Mouse (Mus musculus) liver, postnatal 0 days (tissue): ENCODE data around the gene Bid. TPM values are rescaled to one million over a fixed set of nuclear protein-coding genes. Genes with fewer than 3 reads are reported as not detected.
A peak's percentile ranks its signal among the peaks of the same experiment; 100 is the strongest.
"Not testable (repeated sequence)": the region's sequence is repeated elsewhere in the genome, so short reads cannot be mapped to it uniquely, and the experiment has no call there.

Experiments used
- ATAC-seq: fragments of 200-750 bp; cut with Nextera tagmentation; 2 replicates; pipeline ENCODE4 v1.8.0; 2017; ENCODE audit warnings: mild to moderate bottlenecking, moderate library complexity
- DNase-seq: peaks from one replicate; pipeline ENCODE4 v3.0.0-alpha.2; 2016
- H3K27ac ChIP-seq: fragments of 300-500 bp; sonication (generic); 2 replicates; pipeline ENCODE4 v1.5.1; 2014; ENCODE audit warnings: antibody characterized with exemption, moderate library complexity, mild to moderate bottlenecking, low read depth
- H3K27me3 ChIP-seq: fragments of 300-500 bp; sonication (generic); 2 replicates; pipeline ENCODE4 v1.6.1; 2014; ENCODE audit warnings: low read length, control low read depth, mixed read lengths; ENCODE audit not compliant: insufficient read depth
- H3K36me3 ChIP-seq: fragments of 300-500 bp; sonication (generic); replicated peaks from 2 replicates; pipeline ENCODE4 v1.6.1; 2014; ENCODE audit warnings: mild to moderate bottlenecking, control low read depth, low read length, moderate library complexity, mixed read lengths; ENCODE audit not compliant: insufficient read depth
- H3K4me1 ChIP-seq: fragments of 300-500 bp; sonication (generic); 2 replicates; pipeline ENCODE4 v1.6.1; 2014; ENCODE audit warnings: antibody characterized with exemption, mild to moderate bottlenecking, control low read depth; ENCODE audit not compliant: insufficient read depth
- H3K4me2 ChIP-seq: fragments of 300-500 bp; sonication (generic); 2 replicates; pipeline ENCODE4 v1.6.1; 2014; ENCODE audit warnings: low read depth, mild to moderate bottlenecking, low read length, moderate library complexity, mixed read lengths
- H3K4me3 ChIP-seq: fragments of 300-500 bp; sonication (generic); 2 replicates; pipeline ENCODE4 v1.5.1; 2014; ENCODE audit warnings: low read depth, low read length
- H3K9ac ChIP-seq: fragments of 300-500 bp; sonication (generic); replicated peaks from 2 replicates; pipeline ENCODE4 v1.6.1; 2014; ENCODE audit warnings: mild to moderate bottlenecking, moderate library complexity
- H3K9me3 ChIP-seq: fragments of 300-500 bp; sonication (generic); 2 replicates; pipeline ENCODE4 v1.6.1; 2016; ENCODE audit warnings: mild to moderate bottlenecking, control low read depth, low read length, mixed read lengths
- CTCF ChIP-seq: sonication (generic); IDR thresholded peaks from 2 replicates; pipeline ENCODE4 v1.5.1; 2016; ENCODE audit warnings: antibody characterized with exemption, low read depth
- EP300 ChIP-seq: IDR thresholded peaks from 2 replicates; pipeline ENCODE4 v1.6.1; 2016; ENCODE audit warnings: antibody characterized with exemption, low read depth, mild to moderate bottlenecking
- WGBS: fragments of 180-500 bp; shearing (Covaris S2); extraction: QIAGEN DNeasy Blood & Tissue Kit; methylation state at CpG from one replicate; pipeline ENCODE4 v1.1.7; 2014; ENCODE audit not compliant: insufficient replicate concordance; 5-methylcytosine and 5-hydroxymethylcytosine counted together
- polyA plus RNA-seq: library from polyadenylated mRNA; unstranded; fragments of >200 nt; fragmentation: Nextera tagmentation; extraction: Ambion mirVana; gene quantifications from 2 replicates; pipeline ENCODE4 v1.2.1, GENCODE M21; 2015

Gene Bid
- polyA plus RNA-seq, 1 experiment from 2014 or later = 24.6 TPM

DNA sequence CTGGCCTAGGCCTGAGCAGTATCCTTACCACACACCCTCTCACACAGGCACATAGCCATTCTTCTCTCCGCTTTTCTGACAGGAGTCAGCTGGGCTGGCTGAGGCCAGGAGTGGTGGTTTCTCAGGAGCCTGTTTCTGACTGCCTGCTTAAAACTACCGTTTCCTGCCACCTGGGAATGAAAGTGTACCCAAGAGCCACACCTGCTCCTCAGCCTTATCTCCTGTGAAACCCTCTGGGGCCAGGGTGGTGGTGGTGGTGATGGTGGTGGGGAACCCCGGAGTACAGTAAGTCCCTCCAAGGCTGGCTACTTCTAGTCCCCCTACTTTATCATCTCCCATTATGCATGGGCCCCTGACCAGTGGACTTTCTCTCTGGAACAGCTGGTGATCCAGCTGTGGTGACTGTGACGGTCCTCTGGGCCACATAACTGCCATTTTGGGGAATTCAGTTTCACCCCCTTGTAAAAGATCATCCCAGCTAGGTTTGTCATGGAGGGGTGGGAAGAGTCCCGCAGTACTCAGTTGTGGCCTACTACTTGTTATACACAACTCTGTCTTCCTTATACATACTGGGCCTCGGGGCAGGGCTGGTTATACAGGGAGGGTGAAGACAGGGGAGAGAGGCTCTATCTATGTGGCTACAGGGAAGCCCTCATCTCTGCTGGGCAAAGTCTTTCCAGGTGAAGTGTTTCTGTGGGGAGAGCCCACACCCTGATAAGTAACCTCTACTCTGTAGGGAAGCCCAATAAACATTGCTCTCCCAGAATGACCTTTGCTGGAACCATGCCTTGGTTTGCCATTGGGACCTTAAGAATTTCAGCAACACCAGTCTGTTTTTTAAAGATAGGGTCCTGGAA is 14.0 kb upstream of the Bid start:
- Histone ChIP-seq H3K9me3 (no peaks in the 10 kb centered on the region), H3K4me3 (no peak overlapping the region), H3K36me3 (peaks cover 16% of the 10 kb centered on the region; the same call in 1 of the 2 replicates), H3K27me3 (no peaks in the 10 kb centered on the region), H3K9ac (no peak overlapping the region), H3K4me1 (peaks cover 5% of the 10 kb centered on the region), H3K4me2 (no peak overlapping the region), H3K27ac (no peak overlapping the region)
- TF ChIP-seq CTCF (no peak), EP300 (no peak)
- no peak; the same call in 1 of the 2 replicates for ATAC-seq
- WGBS = 63% methylated on average over 6 of the region's 6 CpGs
- DNase-seq = no peak

DNA sequence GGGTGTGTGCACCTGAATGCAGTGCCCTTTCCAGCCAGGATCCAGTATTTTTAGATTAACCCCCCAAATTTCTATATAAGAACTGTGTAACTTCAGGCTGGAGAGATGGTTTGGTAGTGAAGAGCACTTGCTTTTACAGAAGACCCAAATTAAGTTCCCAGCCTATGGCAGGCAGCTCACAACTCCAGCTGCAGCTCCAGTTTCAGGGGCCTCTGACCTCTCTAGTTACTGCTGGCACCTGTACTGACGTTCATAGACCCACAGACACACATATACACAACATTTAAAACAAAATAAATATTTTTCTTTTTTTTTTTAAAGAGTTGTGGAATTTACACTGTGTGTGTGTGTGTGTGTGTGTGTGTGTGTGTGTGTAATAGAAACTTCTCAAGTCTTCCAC is 12.8 kb upstream of the Bid start:
- Histone ChIP-seq H3K4me3 (no peak overlapping the region), H3K9ac (no peak overlapping the region; the same call in 1 of the 2 replicates), H3K27ac (no peak overlapping the region), H3K9me3 (no peaks in the 10 kb centered on the region), H3K4me2 (no peak overlapping the region), H3K27me3 (no peaks in the 10 kb centered on the region), H3K4me1 (peaks cover 5% of the 10 kb centered on the region), H3K36me3 (peaks cover 14% of the 10 kb centered on the region; the same call in 1 of the 2 replicates)
- DNase-seq = no peak
- TF ChIP-seq CTCF (no peak), EP300 (no peak)
- ATAC-seq = no peak
- WGBS = 55% methylated on average over 1 of the region's 1 CpGs

DNA sequence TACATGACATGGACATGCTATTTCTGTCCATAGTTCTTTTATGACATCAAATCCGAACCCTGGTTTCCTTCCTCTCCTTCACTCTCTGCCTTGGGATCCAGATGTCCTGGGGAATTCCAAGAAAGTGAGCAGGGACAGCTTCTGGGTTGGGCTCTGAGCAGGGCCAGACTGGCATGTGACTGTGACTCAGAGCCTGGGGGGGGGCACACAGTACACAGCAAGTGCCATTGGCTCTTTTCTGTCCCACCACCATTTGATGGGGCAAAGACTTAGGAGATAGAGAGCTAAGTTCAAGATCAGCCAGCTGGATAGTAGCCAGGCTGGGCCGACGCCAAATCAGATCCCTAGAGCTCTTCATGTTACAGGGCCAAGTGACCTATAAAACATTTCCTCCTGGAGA is 11.1 kb upstream of the Bid start:
- H3K4me3 ChIP-seq = no peak overlapping the region
- 66% methylated on average over 3 of the region's 3 CpGs for WGBS
- H3K9ac ChIP-seq = no peak overlapping the region
- H3K27me3 ChIP-seq = no peaks in the 10 kb centered on the region
- H3K36me3 ChIP-seq = peaks cover 10% of the 10 kb centered on the region; the same call in 1 of the 2 replicates
- no peaks in the 10 kb centered on the region for H3K9me3 ChIP-seq
- no peak overlapping the region for H3K27ac ChIP-seq
- peaks cover 5% of the 10 kb centered on the region for H3K4me1 ChIP-seq
- peak; percentile 53 for ATAC-seq
- TF ChIP-seq EP300 (peak; percentile 72), CTCF (no peak)
- no peak overlapping the region for H3K4me2 ChIP-seq
- peak; percentile 62 for DNase-seq

DNA sequence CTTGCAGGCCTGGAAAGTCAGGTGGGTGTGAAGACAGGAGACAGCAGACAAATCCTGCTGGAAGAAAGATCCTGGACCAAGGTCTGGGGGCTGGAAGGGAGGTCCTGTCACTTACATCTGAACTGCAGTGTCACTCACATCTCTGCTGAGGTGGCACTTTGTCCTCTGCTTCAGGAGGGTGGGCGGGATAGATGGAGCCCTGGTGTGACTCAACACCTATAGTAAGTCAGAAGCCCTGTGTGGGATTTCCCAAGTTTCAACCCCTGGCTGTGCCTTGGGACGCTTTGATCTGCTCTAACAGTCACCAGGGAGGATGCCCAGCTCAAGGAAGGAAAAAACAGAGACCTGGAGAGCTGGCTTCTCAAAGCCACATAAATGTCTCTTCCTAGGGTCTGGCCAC is 10.2 kb upstream of the Bid start:
- Histone ChIP-seq H3K27me3 (no peaks in the 10 kb centered on the region), H3K9me3 (no peaks in the 10 kb centered on the region), H3K4me3 (no peak overlapping the region), H3K36me3 (0 out of 2 replicates have a peak, but pooled peaks cover 2% of the 10 kb centered on the region), H3K4me2 (no peak overlapping the region), H3K4me1 (peaks cover 5% of the 10 kb centered on the region), H3K9ac (no peak overlapping the region), H3K27ac (no peak overlapping the region)
- DNase-seq (no peak), ATAC-seq (peak; percentile 54)
- TF ChIP-seq CTCF (no peak), EP300 (no peak)
- 52% methylated on average over 2 of the region's 2 CpGs for WGBS

DNA sequence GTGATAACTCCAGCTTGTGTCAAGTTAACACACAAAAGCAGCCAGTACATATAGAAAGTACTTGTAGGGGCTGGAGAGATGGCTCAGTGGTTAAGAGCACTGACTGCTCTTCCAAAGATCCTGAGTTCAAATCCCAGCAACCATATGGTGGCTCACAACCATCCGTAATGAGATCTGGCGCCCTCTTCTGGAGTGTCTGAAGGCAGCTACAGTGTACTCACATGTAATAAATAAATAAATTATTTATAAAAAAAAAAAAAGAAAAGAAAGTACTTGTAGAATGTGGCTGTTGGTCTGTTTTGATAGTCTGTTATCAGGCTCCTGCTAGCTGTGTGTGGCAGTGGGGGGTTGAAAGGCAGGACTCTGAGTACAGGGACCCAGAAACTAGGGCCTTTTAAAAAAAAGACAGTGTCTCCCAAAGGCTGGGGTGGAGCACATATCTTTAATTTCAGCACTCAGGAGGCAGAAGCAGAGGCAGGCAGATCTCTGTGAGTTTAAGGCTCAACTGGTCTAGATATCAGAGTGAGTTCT is 8.2 kb upstream of the Bid start:
- peak; percentile 29; the same call in 1 of the 2 replicates for ATAC-seq
- not testable (repeated sequence) for H3K9ac ChIP-seq, H3K4me3 ChIP-seq, H3K4me2 ChIP-seq, H3K4me1 ChIP-seq, H3K36me3 ChIP-seq, H3K27ac ChIP-seq, H3K27me3 ChIP-seq, H3K9me3 ChIP-seq, DNase-seq
- TF ChIP-seq CTCF = peak; percentile 32
- 79% methylated on average over 2 of the region's 2 CpGs for WGBS

DNA sequence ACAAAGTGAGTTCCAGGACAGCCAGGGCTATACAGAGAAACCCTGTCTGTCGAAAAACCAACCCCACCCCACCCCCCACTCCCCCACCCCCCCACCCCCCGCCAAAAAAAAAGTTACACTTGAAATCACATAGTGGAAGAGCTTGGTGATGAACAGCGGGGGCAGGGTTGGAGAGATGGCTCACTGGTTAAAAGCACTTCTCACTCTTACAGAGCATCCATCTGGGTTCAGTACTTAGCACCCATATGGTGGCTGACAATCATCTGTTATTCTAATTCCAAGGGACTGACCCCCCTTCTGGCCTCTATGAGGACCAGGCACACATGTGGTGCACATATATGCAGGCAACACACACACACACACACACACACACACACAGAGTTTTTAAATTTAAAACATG is 1.3 kb upstream of the Bid start:
- Histone ChIP-seq H3K27ac (peak overlapping the region; percentile 23; the same call in 1 of the 2 replicates), H3K4me1 (peaks cover 37% of the 10 kb centered on the region), H3K4me3 (no peak overlapping the region), H3K27me3 (no peaks in the 10 kb centered on the region), H3K9me3 (no peaks in the 10 kb centered on the region), H3K9ac (no peak overlapping the region), H3K36me3 (no peaks in the 10 kb centered on the region), H3K4me2 (no peak overlapping the region)
- WGBS = 52% methylated on average over 3 of the region's 3 CpGs
- TF ChIP-seq EP300 (no peak), CTCF (no peak)
- DNase-seq = no peak
- no peak for ATAC-seq

DNA sequence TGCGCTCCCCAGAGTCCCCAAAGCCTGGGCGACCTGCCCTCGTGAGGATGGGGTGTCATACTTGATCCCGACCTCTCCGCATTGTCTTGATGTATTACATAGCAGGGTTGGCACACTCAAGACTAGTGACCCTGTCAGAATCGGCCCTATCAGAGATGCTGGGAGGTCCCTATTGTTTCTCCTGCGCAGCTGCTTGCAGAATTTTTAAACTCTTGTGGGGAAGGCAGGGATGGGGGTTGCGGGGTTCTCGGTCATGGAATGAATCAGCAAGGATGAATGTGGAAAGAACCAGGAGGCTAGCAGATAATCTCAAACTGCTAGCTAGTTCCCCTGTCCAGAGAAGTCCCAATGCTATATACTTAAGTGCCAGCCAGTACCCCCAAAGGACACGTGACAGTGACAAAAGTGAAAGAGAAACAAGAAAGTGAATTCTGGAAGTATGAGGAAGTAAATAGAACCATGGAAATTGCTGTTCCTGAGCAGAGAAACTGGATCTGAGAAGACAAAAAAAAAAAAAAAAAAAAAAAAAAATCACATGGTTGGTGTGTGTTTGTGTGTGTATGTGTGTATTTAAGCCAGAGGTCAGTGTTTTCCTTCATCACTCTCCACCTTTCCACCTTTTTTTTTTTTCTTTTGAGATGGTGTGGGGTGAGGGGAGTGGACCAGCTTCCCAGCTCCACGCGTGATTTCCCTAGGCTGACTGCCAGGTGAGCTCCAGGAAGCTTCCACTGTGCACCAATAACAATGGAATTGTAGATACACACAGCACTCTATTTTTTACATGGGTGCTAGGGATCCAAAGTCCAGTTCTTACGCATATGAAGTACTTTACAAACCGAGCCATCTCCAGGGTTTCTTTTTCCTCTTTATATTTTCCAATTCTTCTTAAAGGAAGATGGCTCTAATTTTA is 574 bp upstream of the Bid start:
- peak overlapping the region; percentile 79 for H3K27ac ChIP-seq
- not testable (repeated sequence) for H3K9me3 ChIP-seq, H3K27me3 ChIP-seq, H3K36me3 ChIP-seq, DNase-seq
- H3K4me1 ChIP-seq = peaks cover 45% of the 10 kb centered on the region
- peak; percentile 58 for ATAC-seq
- H3K4me2 ChIP-seq = peak overlapping the region; percentile 99
- peak overlapping the region; percentile 83 for H3K9ac ChIP-seq
- peak overlapping the region; percentile 79 for H3K4me3 ChIP-seq
- WGBS = 21% methylated on average over 9 of the region's 14 CpGs
